Mouse (Mus musculus) kidney, embryonic 15.5 days (tissue): ENCODE measurements around the gene Ceacam9. TPM values are rescaled to one million over a fixed set of nuclear protein-coding genes. Genes with fewer than 3 reads are reported as not detected.
"Not testable (repeated sequence)": the region's sequence is repeated elsewhere in the genome, so short reads cannot be mapped to it uniquely, and the experiment has no call there.

Source experiments
- ATAC-seq: fragments of 200-750 bp; cut with Nextera tagmentation; replicated peaks from 2 replicates; pipeline ENCODE4 v1.8.0; 2017; ENCODE audit warnings: moderate TSS enrichment; ENCODE audit not compliant: low FRiP score
- H3K27ac ChIP-seq: fragments of 300-500 bp; sonication (generic); 2 replicates; pipeline ENCODE4 v1.5.1; 2015; ENCODE audit warnings: mild to moderate bottlenecking, inconsistent platforms
- H3K27me3 ChIP-seq: fragments of 300-500 bp; sonication (generic); 2 replicates; pipeline ENCODE4 v1.6.1; 2015; ENCODE audit warnings: inconsistent platforms
- H3K36me3 ChIP-seq: fragments of 300-500 bp; sonication (generic); 2 replicates; pipeline ENCODE4 v1.6.1; 2015; ENCODE audit warnings: inconsistent platforms
- H3K4me1 ChIP-seq: fragments of 300-500 bp; sonication (generic); 2 replicates; pipeline ENCODE4 v1.6.1; 2015; ENCODE audit warnings: inconsistent platforms
- H3K4me2 ChIP-seq: fragments of 300-500 bp; sonication (generic); 2 replicates; pipeline ENCODE4 v1.6.1; 2015; ENCODE audit warnings: moderate library complexity, mild to moderate bottlenecking, inconsistent platforms
- H3K4me3 ChIP-seq: fragments of 300-500 bp; sonication (generic); replicated peaks from 2 replicates; pipeline ENCODE4 v1.5.1; 2015; ENCODE audit warnings: mild to moderate bottlenecking, inconsistent platforms
- H3K9ac ChIP-seq: fragments of 300-500 bp; sonication (generic); 2 replicates; pipeline ENCODE4 v1.6.1; 2015; ENCODE audit warnings: mild to moderate bottlenecking, inconsistent platforms
- H3K9me3 ChIP-seq: fragments of 300-500 bp; sonication (generic); replicated peaks from 2 replicates; pipeline ENCODE4 v1.6.1; 2016; ENCODE audit warnings: inconsistent platforms
- WGBS: fragments of 180-500 bp; shearing (Covaris S2); methylation state at CpG from one replicate; pipeline ENCODE4 v1.1.7; 2015; ENCODE audit warnings: mixed read lengths; 5-methylcytosine and 5-hydroxymethylcytosine counted together
- polyA plus RNA-seq: library from polyadenylated mRNA; unstranded; fragments of >200 nt; fragmentation: Nextera tagmentation; extraction: Ambion mirVana; gene quantifications from 2 replicates; pipeline ENCODE4 v1.2.1, GENCODE M21; 2015

Ceacam9 gene
- polyA plus RNA-seq, result not detected in 2 replicates

- Histone ChIP-seq H3K9me3 (no peaks in the 10 kb centered on the region), H3K36me3 (no peaks in the 10 kb centered on the region), H3K4me3 (no peak within 1 kb of the TSS), H3K4me2 (no peak within 1 kb of the TSS), H3K27ac (no peak within 1 kb of the TSS), H3K27me3 (no peaks in the 10 kb centered on the region), H3K9ac (no peak within 1 kb of the TSS), H3K4me1 (peaks cover under 1% of the 10 kb centered on the region; the same call in 1 of the 2 replicates)
- no peak for ATAC-seq
- WGBS, result 77% methylated on average over 2 of the region's 2 CpGs
Measured at GRCm38 (mm10) chr7:16721629-16722028, at the start of gene Ceacam9. Ceacam9 (plus strand) TSS chr7:16721929.

- 53% methylated on average over 1 of the region's 1 CpGs for WGBS
- no peak for ATAC-seq
- H3K27me3 ChIP-seq, result no peaks in the 10 kb centered on the region
Measured at GRCm38 (mm10) chr7:16673823-16674222, 47.9 kb upstream of the Ceacam9 start.

GRCm38 (mm10) chr7:16674699-16675098, 47.0 kb upstream of the Ceacam9 start:
- 51% methylated on average over 5 of the region's 5 CpGs for WGBS
- H3K27me3 ChIP-seq, H3K4me3 ChIP-seq, H3K4me2 ChIP-seq, H3K36me3 ChIP-seq, ATAC-seq, H3K9ac ChIP-seq, H3K4me1 ChIP-seq, H3K9me3 ChIP-seq, H3K27ac ChIP-seq: not testable (repeated sequence)

More at GRCm38 (mm10) chr7:16673823-16674222, 47.9 kb upstream of the Ceacam9 start:
- Histone ChIP-seq H3K27ac (no peak overlapping the region), H3K4me3 (no peak overlapping the region), H3K36me3 (no peaks in the 10 kb centered on the region), H3K9ac (no peak overlapping the region), H3K4me1 (no peaks in the 10 kb centered on the region), H3K4me2 (no peak overlapping the region), H3K9me3 (no peaks in the 10 kb centered on the region)

- no peaks in the 10 kb centered on the region for H3K36me3 ChIP-seq
- no peak within 1 kb of the TSS for H3K4me3 ChIP-seq
- 76% methylated on average over 1 of the region's 1 CpGs for WGBS
- H3K9ac ChIP-seq, result no peak within 1 kb of the TSS
- H3K4me1 ChIP-seq, result no peaks in the 10 kb centered on the region
- no peak within 1 kb of the TSS for H3K27ac ChIP-seq
- no peaks in the 10 kb centered on the region for H3K27me3 ChIP-seq
- no peak within 1 kb of the TSS for H3K4me2 ChIP-seq
- ATAC-seq, result no peak
- H3K9me3 ChIP-seq, result no peaks in the 10 kb centered on the region
Measured at GRCm38 (mm10) chr7:16675605-16676004, 46.1 kb upstream of the Ceacam9 start, which contains the start of gene Ceacam15. Ceacam15 (minus strand) TSS chr7:16675705.

GRCm38 (mm10) chr7:16680194-16680593, 41.5 kb upstream of the Ceacam9 start:
- H3K36me3 ChIP-seq, H3K4me2 ChIP-seq, H3K9me3 ChIP-seq, H3K4me3 ChIP-seq, H3K4me1 ChIP-seq, H3K9ac ChIP-seq, H3K27me3 ChIP-seq, ATAC-seq, H3K27ac ChIP-seq: not testable (repeated sequence)
- 63% methylated on average over 3 of the region's 3 CpGs for WGBS

GRCm38 (mm10) chr7:16689196-16689595, 32.5 kb upstream of the Ceacam9 start:
- Histone ChIP-seq H3K36me3 (no peaks in the 10 kb centered on the region), H3K27me3 (no peaks in the 10 kb centered on the region), H3K4me1 (no peaks in the 10 kb centered on the region), H3K4me2 (no peak overlapping the region), H3K9me3 (0 out of 2 replicates have a peak, but pooled peaks cover 4% of the 10 kb centered on the region), H3K4me3 (no peak overlapping the region), H3K9ac (no peak overlapping the region), H3K27ac (no peak overlapping the region)
- WGBS, result 66% methylated on average over 5 of the region's 5 CpGs
- ATAC-seq, result no peak

GRCm38 (mm10) chr7:16695025-16695424, 26.7 kb upstream of the Ceacam9 start:
- no peak overlapping the region for H3K4me2 ChIP-seq
- H3K4me1 ChIP-seq, result no peaks in the 10 kb centered on the region
- no peak for ATAC-seq
- no peaks in the 10 kb centered on the region for H3K27me3 ChIP-seq
- H3K9me3 ChIP-seq, result 0 out of 2 replicates have a peak, but pooled peaks cover 4% of the 10 kb centered on the region
- no peaks in the 10 kb centered on the region for H3K36me3 ChIP-seq
- 41% methylated on average over 3 of the region's 3 CpGs for WGBS
- H3K27ac ChIP-seq, result no peak overlapping the region
- H3K9ac ChIP-seq, result no peak overlapping the region
- H3K4me3 ChIP-seq, result no peak overlapping the region

GRCm38 (mm10) chr7:16699042-16699441, 22.7 kb upstream of the Ceacam9 start:
- no peak overlapping the region for H3K4me2 ChIP-seq
- no peak overlapping the region for H3K27ac ChIP-seq
- no peaks in the 10 kb centered on the region for H3K36me3 ChIP-seq
- no peak overlapping the region for H3K9ac ChIP-seq
- no peaks in the 10 kb centered on the region for H3K9me3 ChIP-seq
- no peaks in the 10 kb centered on the region for H3K27me3 ChIP-seq
- no peaks in the 10 kb centered on the region for H3K4me1 ChIP-seq
- ATAC-seq, result no peak
- 45% methylated on average over 2 of the region's 2 CpGs for WGBS
- no peak overlapping the region for H3K4me3 ChIP-seq

- Histone ChIP-seq H3K4me3 (no peak overlapping the region), H3K27me3 (no peaks in the 10 kb centered on the region), H3K4me1 (no peaks in the 10 kb centered on the region), H3K9ac (no peak overlapping the region), H3K9me3 (no peaks in the 10 kb centered on the region), H3K36me3 (no peaks in the 10 kb centered on the region), H3K27ac (no peak overlapping the region), H3K4me2 (no peak overlapping the region)
- 68% methylated on average over 5 of the region's 5 CpGs for WGBS
- no peak for ATAC-seq
Measured at GRCm38 (mm10) chr7:16700583-16700982, 21.1 kb upstream of the Ceacam9 start.

GRCm38 (mm10) chr7:16706385-16706784, 15.3 kb upstream of the Ceacam9 start:
- no peaks in the 10 kb centered on the region for H3K4me1 ChIP-seq
- WGBS, result 34% methylated on average over 9 of the region's 9 CpGs
- no peak overlapping the region for H3K9ac ChIP-seq
- H3K27me3 ChIP-seq, result no peaks in the 10 kb centered on the region
- no peak overlapping the region for H3K4me3 ChIP-seq
- ATAC-seq, result no peak
- H3K9me3 ChIP-seq, result no peaks in the 10 kb centered on the region
- H3K4me2 ChIP-seq, result no peak overlapping the region
- no peak overlapping the region for H3K27ac ChIP-seq
- H3K36me3 ChIP-seq, result no peaks in the 10 kb centered on the region

GRCm38 (mm10) chr7:16708244-16708643, 13.5 kb upstream of the Ceacam9 start:
- no peak overlapping the region for H3K9ac ChIP-seq
- no peaks in the 10 kb centered on the region for H3K4me1 ChIP-seq
- H3K36me3 ChIP-seq, result no peaks in the 10 kb centered on the region
- 35% methylated on average over 9 of the region's 9 CpGs for WGBS
- H3K9me3 ChIP-seq, result no peaks in the 10 kb centered on the region
- no peak overlapping the region for H3K4me3 ChIP-seq
- no peak for ATAC-seq
- no peaks in the 10 kb centered on the region for H3K27me3 ChIP-seq
- no peak overlapping the region for H3K27ac ChIP-seq
- H3K4me2 ChIP-seq, result no peak overlapping the region

- Histone ChIP-seq H3K9me3 (no peaks in the 10 kb centered on the region), H3K27ac (no peak overlapping the region), H3K36me3 (no peaks in the 10 kb centered on the region), H3K9ac (no peak overlapping the region), H3K4me3 (no peak overlapping the region), H3K27me3 (no peaks in the 10 kb centered on the region), H3K4me1 (no peaks in the 10 kb centered on the region), H3K4me2 (no peak overlapping the region)
- WGBS, result 82% methylated on average over 5 of the region's 5 CpGs
- no peak for ATAC-seq
Measured at GRCm38 (mm10) chr7:16710604-16711003, 11.1 kb upstream of the Ceacam9 start.
